Mouse (Mus musculus) liver, embryonic 12.5 days (tissue): ENCODE data around the gene Nip7. TPM values are rescaled to one million over a fixed set of nuclear protein-coding genes. Genes with fewer than 3 reads are reported as not detected.
A peak's percentile ranks its signal among the peaks of the same experiment; 100 is the strongest.

ENCODE experiments used
- ATAC-seq: fragments of 200-750 bp; cut with Nextera tagmentation; 2 replicates; pipeline ENCODE4 v1.8.0; 2017; ENCODE audit warnings: moderate number of reproducible peaks, mild to moderate bottlenecking, moderate library complexity
- H3K27ac ChIP-seq: fragments of 300-500 bp; sonication (generic); 2 replicates; pipeline ENCODE4 v1.5.1; 2016; ENCODE audit warnings: mild to moderate bottlenecking
- H3K27me3 ChIP-seq: fragments of 300-500 bp; sonication (generic); replicated peaks from 2 replicates; pipeline ENCODE4 v1.6.1; 2016; ENCODE audit warnings: mild to moderate bottlenecking, moderate library complexity
- H3K36me3 ChIP-seq: fragments of 300-500 bp; sonication (generic); 2 replicates; pipeline ENCODE4 v1.6.1; 2016; ENCODE audit warnings: mild to moderate bottlenecking, moderate library complexity
- H3K4me1 ChIP-seq: fragments of 300-500 bp; sonication (generic); 2 replicates; pipeline ENCODE4 v1.6.1; 2016
- H3K4me2 ChIP-seq: fragments of 300-500 bp; sonication (generic); 2 replicates; pipeline ENCODE4 v1.6.1; 2016; ENCODE audit warnings: mild to moderate bottlenecking, moderate library complexity
- H3K4me3 ChIP-seq: fragments of 300-500 bp; sonication (generic); 2 replicates; pipeline ENCODE4 v1.5.1; 2016; ENCODE audit warnings: mild to moderate bottlenecking, moderate library complexity
- H3K9ac ChIP-seq: fragments of 300-500 bp; sonication (generic); 2 replicates; pipeline ENCODE4 v1.6.1; 2016; ENCODE audit warnings: mild to moderate bottlenecking, moderate library complexity
- H3K9me3 ChIP-seq: fragments of 300-500 bp; sonication (generic); replicated peaks from 2 replicates; pipeline ENCODE4 v1.6.1; 2016; ENCODE audit warnings: mild to moderate bottlenecking, moderate library complexity
- WGBS: fragments of 180-500 bp; shearing (Covaris S2); methylation state at CpG from one replicate; pipeline ENCODE4 v1.1.7; 2016; ENCODE audit not compliant: insufficient replicate concordance; 5-methylcytosine and 5-hydroxymethylcytosine counted together
- polyA plus RNA-seq: library from polyadenylated mRNA; unstranded; fragments of >200 nt; fragmentation: Nextera tagmentation; extraction: Ambion mirVana; gene quantifications from 2 replicates; pipeline ENCODE4 v1.2.1, GENCODE M21; 2016

Gene Nip7
- polyA plus RNA-seq, 1 experiment from 2014 or later: 83.8 TPM

DNA sequence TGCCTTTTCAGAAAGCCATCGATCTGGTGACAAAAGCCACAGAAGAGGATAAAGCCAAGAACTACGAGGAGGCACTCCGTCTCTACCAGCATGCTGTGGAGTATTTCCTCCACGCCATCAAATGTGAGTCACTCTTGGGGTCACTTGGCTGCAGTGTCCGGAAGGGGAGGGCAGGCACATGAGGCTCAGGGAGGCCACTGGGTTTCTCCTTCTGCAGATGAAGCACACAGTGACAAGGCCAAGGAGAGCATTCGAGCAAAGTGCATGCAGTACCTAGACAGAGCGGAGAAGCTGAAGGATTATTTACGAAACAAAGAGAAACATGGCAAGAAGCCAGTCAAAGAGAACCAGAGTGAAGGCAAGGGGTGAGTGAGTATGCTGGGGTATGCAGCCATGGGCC lies 20.1 kb upstream of the Nip7 start:
- no peak overlapping the region for H3K4me3 ChIP-seq
- ATAC-seq: no peak
- no peaks in the 10 kb centered on the region for H3K27me3 ChIP-seq

DNA sequence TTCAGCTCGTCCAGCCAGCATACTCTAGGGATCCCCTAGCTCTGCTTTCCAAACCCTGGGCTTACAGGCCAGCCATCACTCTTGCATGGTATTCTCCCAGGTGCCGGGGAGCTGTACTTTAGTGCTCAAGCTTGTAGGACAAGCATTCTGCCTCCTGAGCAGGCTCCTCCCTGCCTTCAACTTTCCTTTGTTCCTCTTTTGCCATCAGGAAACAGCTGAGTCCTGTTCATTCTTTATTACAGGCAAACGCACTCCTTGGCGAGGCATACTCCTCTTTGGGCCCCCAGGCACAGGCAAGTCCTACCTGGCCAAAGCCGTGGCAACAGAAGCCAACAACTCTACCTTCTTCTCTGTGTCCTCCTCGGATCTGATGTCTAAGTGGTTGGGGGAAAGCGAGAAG lies 16.0 kb upstream of the Nip7 start:
- WGBS: 64% methylated on average over 7 of the region's 7 CpGs
- Histone ChIP-seq H3K4me3 (no peak overlapping the region), H3K4me2 (no peak overlapping the region), H3K36me3 (peaks cover 87% of the 10 kb centered on the region), H3K27me3 (no peaks in the 10 kb centered on the region), H3K4me1 (peaks cover 4% of the 10 kb centered on the region), H3K9ac (no peak overlapping the region), H3K27ac (no peak overlapping the region), H3K9me3 (no peaks in the 10 kb centered on the region)
- ATAC-seq: no peak

More for the DNA sequence above, 20.1 kb upstream of the Nip7 start:
- Histone ChIP-seq H3K4me1 (peaks cover 17% of the 10 kb centered on the region), H3K9me3 (no peaks in the 10 kb centered on the region), H3K9ac (no peak overlapping the region), H3K27ac (no peak overlapping the region), H3K4me2 (no peak overlapping the region), H3K36me3 (peaks cover 51% of the 10 kb centered on the region)
- 76% methylated on average over 8 of the region's 8 CpGs for WGBS

DNA sequence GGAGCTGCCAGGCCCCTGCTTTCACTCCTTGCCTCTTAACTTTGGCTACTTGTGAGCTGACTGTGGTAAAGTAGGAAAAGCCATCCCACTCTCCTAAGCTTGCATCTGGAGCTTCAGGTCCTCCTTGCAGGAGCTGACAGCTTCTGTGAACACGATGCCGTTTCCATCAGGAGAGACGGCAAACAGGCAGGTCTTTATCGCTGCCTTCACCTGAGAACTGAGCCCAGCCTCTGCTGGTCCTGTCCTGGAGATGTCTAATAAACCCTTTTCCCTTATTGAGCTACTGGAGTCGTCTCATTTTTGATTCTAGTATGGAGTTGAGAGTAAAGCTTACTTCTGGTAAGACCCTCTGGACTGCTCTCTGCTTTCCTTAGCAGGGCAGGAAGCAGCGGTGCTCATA lies 11.2 kb upstream of the Nip7 start:
- no peaks in the 10 kb centered on the region for H3K9me3 ChIP-seq
- H3K27ac ChIP-seq: no peak overlapping the region
- no peak overlapping the region for H3K4me3 ChIP-seq
- no peak for ATAC-seq
- H3K27me3 ChIP-seq: no peaks in the 10 kb centered on the region
- no peak overlapping the region for H3K4me2 ChIP-seq
- peaks cover 45% of the 10 kb centered on the region for H3K4me1 ChIP-seq
- peaks cover 83% of the 10 kb centered on the region for H3K36me3 ChIP-seq
- no peak overlapping the region for H3K9ac ChIP-seq
- 88% methylated on average over 6 of the region's 6 CpGs for WGBS

DNA sequence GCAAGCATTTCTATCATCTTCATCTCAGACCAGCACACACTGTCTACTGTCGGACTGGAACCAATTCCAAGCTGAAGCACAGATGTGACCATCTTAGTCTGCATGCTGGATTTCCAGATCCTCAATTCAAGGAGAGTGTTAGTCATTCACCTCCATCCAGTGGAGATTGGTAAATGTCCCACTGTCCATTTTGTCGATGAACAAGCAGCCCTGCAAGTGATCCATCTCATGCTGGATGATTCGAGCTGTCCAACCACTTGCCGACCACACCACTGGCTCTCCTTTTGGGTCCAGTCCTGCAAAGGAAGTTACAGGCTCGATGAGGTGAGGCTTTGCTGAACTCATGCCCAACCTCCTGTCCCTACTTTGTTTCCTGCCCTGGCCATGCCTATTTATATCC lies 9.7 kb upstream of the Nip7 start:
- H3K9me3 ChIP-seq: no peaks in the 10 kb centered on the region; the same call in 1 of the 2 replicates
- H3K9ac ChIP-seq: 0 out of 2 replicates have a peak overlapping the region, but pooled peaks have one; percentile 87
- no peak overlapping the region for H3K27ac ChIP-seq
- WGBS: 66% methylated on average over 5 of the region's 5 CpGs
- peaks cover 45% of the 10 kb centered on the region for H3K4me1 ChIP-seq
- H3K4me3 ChIP-seq: peak overlapping the region; percentile 80; the same call in 1 of the 2 replicates
- peaks cover 83% of the 10 kb centered on the region for H3K36me3 ChIP-seq
- no peak for ATAC-seq
- no peaks in the 10 kb centered on the region for H3K27me3 ChIP-seq
- H3K4me2 ChIP-seq: peak overlapping the region; percentile 96

GRCm38 (mm10) chr8:107048061-107048941 lies 8.4 kb upstream of the Nip7 start, which contains the start of gene Pdf:
Gene Pdf (minus strand): TSS chr8:107048614.
- WGBS: under 1% methylated on average over 87 of the region's 87 CpGs
- Histone ChIP-seq H3K9me3 (no peaks in the 10 kb centered on the region; the same call in 1 of the 2 replicates), H3K36me3 (peaks cover 83% of the 10 kb centered on the region), H3K4me3 (peak within 1 kb of the TSS; percentile 80), H3K9ac (peak within 1 kb of the TSS; percentile 87), H3K27me3 (no peaks in the 10 kb centered on the region), H3K4me2 (peak within 1 kb of the TSS; percentile 96), H3K27ac (peak within 1 kb of the TSS; percentile 91), H3K4me1 (peaks cover 45% of the 10 kb centered on the region)
- peak; percentile 78 for ATAC-seq

DNA sequence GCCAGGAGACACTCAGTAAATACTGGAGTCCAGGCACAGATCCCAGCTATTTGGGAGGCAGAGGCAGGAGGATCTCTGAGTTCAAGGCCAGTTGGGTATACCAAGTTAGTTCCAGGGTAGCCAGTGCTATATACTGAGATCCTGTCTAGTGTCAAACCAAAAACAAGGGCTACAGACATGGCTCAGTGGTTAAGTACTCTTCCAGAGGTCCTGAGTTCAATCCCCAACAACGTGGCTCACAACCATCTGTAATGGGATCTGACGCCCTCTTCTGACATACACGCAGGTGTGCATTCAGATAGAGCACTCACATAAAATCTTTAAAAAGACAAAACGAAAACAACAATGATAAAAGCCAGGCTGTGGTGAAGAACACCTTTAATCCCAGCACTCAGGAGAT lies 7.2 kb upstream of the Nip7 start:
- Histone ChIP-seq H3K9ac (no peak overlapping the region), H3K27me3 (no peaks in the 10 kb centered on the region), H3K4me2 (peak overlapping the region; percentile 96), H3K36me3 (peaks cover 83% of the 10 kb centered on the region), H3K27ac (peak overlapping the region; percentile 91), H3K4me1 (peaks cover 47% of the 10 kb centered on the region), H3K4me3 (peak overlapping the region; percentile 80), H3K9me3 (no peaks in the 10 kb centered on the region; the same call in 1 of the 2 replicates)
- no peak for ATAC-seq
- WGBS: 80% methylated on average over 4 of the region's 4 CpGs

DNA sequence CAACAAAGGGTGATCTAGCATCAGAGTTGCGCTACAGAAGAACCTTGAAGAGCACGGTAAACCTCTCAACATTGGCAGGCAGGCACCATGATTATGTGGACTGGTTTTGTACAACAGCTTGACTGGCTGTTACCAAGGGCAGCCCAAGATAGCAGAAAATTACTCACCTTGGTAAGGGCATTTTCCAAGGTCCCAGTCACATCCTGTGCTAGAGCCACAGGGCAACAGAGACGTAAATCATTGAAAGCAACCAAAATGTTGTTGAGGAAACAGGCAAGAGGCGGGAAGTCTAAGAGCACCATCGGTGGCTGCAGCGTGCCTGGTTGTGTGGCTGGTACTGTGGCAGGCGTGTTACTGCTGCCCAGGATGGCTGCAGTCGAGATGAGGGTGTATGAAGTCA lies 4.6 kb upstream of the Nip7 start:
- ATAC-seq: no peak
- no peak overlapping the region for H3K4me2 ChIP-seq
- H3K9ac ChIP-seq: no peak overlapping the region
- H3K27ac ChIP-seq: no peak overlapping the region
- H3K36me3 ChIP-seq: peaks cover 65% of the 10 kb centered on the region
- H3K27me3 ChIP-seq: no peaks in the 10 kb centered on the region
- WGBS: 92% methylated on average over 8 of the region's 8 CpGs
- H3K4me1 ChIP-seq: peaks cover 43% of the 10 kb centered on the region
- H3K4me3 ChIP-seq: no peak overlapping the region
- H3K9me3 ChIP-seq: no peaks in the 10 kb centered on the region; the same call in 1 of the 2 replicates

- Histone ChIP-seq H3K36me3 (peaks cover 63% of the 10 kb centered on the region), H3K27me3 (no peaks in the 10 kb centered on the region), H3K27ac (peak overlapping the region; percentile 60), H3K4me1 (peaks cover 31% of the 10 kb centered on the region), H3K9me3 (no peaks in the 10 kb centered on the region; the same call in 1 of the 2 replicates), H3K4me3 (peak overlapping the region; percentile 96), H3K4me2 (peak overlapping the region; percentile 91), H3K9ac (peak overlapping the region; percentile 91)
- under 1% methylated on average over 33 of the region's 33 CpGs for WGBS
- peak; percentile 51 for ATAC-seq
These were observed 294 bp downstream of the Nip7 start for GRCm38 (mm10) chr8:107056973-107057369.

- H3K27me3 ChIP-seq: no peaks in the 10 kb centered on the region
- no peak for ATAC-seq
- no peak overlapping the region for H3K9ac ChIP-seq
- peaks cover 30% of the 10 kb centered on the region for H3K36me3 ChIP-seq
- no peak overlapping the region for H3K4me3 ChIP-seq
- no peaks in the 10 kb centered on the region for H3K9me3 ChIP-seq
- H3K27ac ChIP-seq: no peak overlapping the region
- 57% methylated on average over 1 of the region's 1 CpGs for WGBS
- H3K4me2 ChIP-seq: no peak overlapping the region
- peaks cover 22% of the 10 kb centered on the region for H3K4me1 ChIP-seq
These were observed 5.9 kb downstream of the Nip7 start for GRCm38 (mm10) chr8:107062613-107063012.

DNA sequence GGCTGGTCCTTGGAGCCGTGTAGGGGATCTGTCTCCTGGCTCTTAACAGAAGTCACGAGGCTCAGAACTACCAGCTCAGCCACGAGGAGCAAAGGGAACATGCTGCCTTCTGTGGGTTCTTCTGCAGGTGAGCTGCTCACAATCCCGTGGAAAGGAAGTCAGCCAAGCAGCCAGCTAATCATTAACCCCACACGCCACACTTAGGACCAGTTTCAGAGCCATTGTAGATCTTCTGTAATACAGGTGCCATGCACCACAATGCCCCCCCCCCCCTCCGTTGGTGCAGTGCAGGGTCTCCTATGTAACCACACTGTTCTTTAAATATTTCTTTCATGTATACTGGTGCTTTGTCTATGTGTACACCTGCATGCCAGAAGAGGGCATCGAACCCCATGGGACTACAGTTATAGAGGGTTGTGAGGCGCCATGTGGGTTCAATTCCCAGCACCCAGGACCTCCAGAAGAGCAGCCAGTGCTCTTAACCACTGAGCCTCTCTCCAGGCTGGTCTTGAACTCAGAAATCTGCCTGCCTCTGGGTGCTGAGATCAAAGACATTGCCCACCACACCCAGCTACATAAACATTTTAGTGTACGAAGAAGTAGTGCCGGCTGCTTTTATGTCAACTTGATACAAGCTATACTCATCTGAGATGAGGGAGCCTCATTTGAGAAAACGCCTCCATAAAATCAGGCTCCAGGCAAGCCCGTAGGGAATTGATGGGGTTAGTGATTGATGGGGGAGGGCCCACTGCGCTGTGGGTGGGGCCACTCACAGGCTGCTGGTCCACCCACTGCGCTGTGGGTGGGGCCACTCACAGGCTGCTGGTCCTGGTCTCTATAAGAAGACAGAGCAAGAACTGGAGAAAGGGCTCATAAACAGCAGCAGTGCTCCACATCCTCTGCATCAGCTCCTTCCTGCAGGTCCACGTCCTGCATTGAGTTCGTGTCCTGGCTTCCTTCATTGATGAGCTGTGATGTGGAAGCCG lies 9.1 kb downstream of the Nip7 start, which contains the start of gene Tmed6:
Tmed6 (minus strand) TSS at position 134 of the 986 bp plus-strand sequence.
- Histone ChIP-seq H3K27ac (no peak within 1 kb of the TSS), H3K9me3 (no peaks in the 10 kb centered on the region), H3K4me1 (peaks cover 12% of the 10 kb centered on the region), H3K4me2 (no peak within 1 kb of the TSS), H3K36me3 (peaks cover 24% of the 10 kb centered on the region), H3K9ac (0 out of 2 replicates have a peak within 1 kb of the TSS, but pooled peaks have one; percentile 19), H3K27me3 (no peaks in the 10 kb centered on the region), H3K4me3 (no peak within 1 kb of the TSS)
- 49% methylated on average over 17 of the region's 17 CpGs for WGBS
- ATAC-seq: peak; percentile 88

- Histone ChIP-seq H3K27ac (no peak overlapping the region), H3K27me3 (no peaks in the 10 kb centered on the region), H3K9me3 (no peaks in the 10 kb centered on the region), H3K4me3 (no peak overlapping the region), H3K4me2 (no peak overlapping the region), H3K4me1 (peaks cover 7% of the 10 kb centered on the region; the same call in 1 of the 2 replicates), H3K9ac (no peak overlapping the region), H3K36me3 (peaks cover 97% of the 10 kb centered on the region)
- WGBS: 73% methylated on average over 4 of the region's 4 CpGs
- ATAC-seq: no peak
These were observed 17.0 kb downstream of the Nip7 start for GRCm38 (mm10) chr8:107073706-107074105.
